Mouse (Mus musculus): ENCODE measurements around the gene Gpr33. TPM values are rescaled to one million over a fixed set of nuclear protein-coding genes. Genes with fewer than 3 reads are reported as not detected.

Gpr33 gene
- polyA plus RNA-seq, 1 experiment from 2014 or later = not detected

DNA sequence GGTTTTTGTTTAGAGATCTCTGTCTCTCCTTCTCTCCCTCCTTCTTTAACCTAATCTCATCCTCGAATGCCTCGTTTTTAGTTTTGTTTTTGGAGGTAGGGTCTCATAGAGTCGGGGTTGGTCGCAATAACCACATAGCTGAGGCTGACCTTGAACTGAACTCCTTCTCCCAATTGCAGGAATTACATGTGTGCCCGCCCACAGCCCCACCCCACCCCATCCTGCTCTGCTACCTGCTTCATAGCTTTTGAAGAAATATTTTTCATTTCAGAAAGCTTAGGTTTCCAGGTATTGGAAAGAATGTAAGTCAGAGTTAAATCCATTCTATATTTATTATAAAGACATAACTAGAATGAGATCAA lies 21.2 kb downstream of the Gpr33 start:
- no peak for DNase-seq (ENCODE audit: low spot score)
- Histone ChIP-seq H3K4me3 (peak overlapping the region; percentile 83), H3K4me1 (peaks cover 13% of the 10 kb centered on the region; the same call in 1 of the 2 replicates), H3K27me3 (replicated peaks; ENCODE audit: low read depth, poor library complexity, severe bottlenecking) (no peaks in the 10 kb centered on the region), H3K9me3 (no peaks in the 10 kb centered on the region), H3K36me3 (replicated peaks) (peaks cover 9% of the 10 kb centered on the region; the same call in 1 of the 2 replicates), H3K27ac (replicated peaks) (peak overlapping the region; percentile 90)
- WGBS = 42% methylated on average over 5 of the region's 5 CpGs

DNA sequence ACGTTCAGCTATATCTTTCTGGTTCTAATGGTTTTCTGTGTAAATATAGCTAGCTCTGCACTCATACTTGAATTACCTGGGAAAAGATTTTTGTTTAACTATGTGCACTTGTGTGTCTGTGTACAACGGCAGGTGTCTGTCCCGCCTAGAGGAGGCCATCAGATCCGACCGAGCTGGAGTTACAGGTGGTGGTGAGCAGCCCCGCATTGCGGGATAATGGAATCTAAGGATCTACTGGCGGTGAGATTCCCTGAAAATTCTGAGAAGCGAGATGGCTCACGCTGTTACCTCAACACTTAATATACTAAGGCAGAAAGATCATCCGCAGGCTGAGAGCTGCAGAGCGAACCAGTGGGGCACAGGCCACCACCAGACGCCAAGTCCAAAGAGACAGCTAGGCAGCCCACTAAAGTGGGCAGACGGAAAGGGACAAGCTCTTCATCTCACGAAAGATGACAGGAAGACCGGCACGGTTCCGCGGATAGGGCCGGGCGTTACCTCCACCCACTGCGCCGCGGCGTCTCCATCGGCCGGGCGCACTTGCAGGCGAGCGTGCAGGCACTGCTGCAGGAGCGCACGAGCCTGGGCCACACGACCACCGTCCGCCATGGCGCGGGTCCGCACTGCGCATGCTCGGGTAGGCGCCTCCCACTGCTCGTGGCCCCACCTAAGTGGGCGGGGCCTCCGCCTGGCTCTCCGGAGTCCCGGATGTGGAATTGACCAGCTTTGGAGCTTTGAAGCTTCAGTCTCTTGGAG lies 21.8 kb downstream of the Gpr33 start, which contains the start of gene Dtd2:
Dtd2 (minus strand) TSS at position 625 of the 756 bp plus-strand sequence.
- Histone ChIP-seq H3K4me3 (peak within 1 kb of the TSS; percentile 83), H3K4me1 (peaks cover 13% of the 10 kb centered on the region; the same call in 1 of the 2 replicates), H3K27ac (replicated peaks) (peak within 1 kb of the TSS; percentile 90), H3K27me3 (replicated peaks; ENCODE audit: low read depth, poor library complexity, severe bottlenecking) (no peaks in the 10 kb centered on the region), H3K36me3 (replicated peaks) (peaks cover 9% of the 10 kb centered on the region; the same call in 1 of the 2 replicates), H3K9me3 (no peaks in the 10 kb centered on the region)
- 3% methylated on average over 46 of the region's 46 CpGs for WGBS
- peak; percentile 96 for DNase-seq (ENCODE audit: low spot score)

DNA sequence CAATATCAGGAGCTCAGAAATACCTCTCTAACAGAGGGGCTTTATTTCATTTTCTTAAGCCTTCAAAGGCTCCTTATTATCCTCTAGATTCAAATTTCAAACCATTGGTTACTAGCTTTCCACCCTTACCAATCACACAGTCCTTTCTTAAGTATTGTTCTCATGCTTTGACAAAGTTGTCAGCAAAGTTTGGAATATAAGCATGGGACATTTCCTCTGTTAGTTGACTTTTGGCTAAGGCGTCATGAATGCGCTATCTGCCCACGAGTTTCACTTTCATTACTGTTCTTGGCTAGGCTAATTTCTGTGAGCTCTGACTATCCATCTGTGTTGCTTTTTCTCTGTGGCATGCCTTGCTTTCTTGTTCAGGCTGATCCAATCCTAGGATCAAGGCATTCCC lies 25.1 kb downstream of the Gpr33 start:
- H3K27ac ChIP-seq (replicated peaks) = no peak overlapping the region
- peaks cover 13% of the 10 kb centered on the region; the same call in 1 of the 2 replicates for H3K4me1 ChIP-seq
- no peaks in the 10 kb centered on the region for H3K9me3 ChIP-seq
- no peak for DNase-seq (ENCODE audit: low spot score)
- no peak overlapping the region for H3K4me3 ChIP-seq
- H3K36me3 ChIP-seq (replicated peaks) = peaks cover 29% of the 10 kb centered on the region
- WGBS = 95% methylated on average over 3 of the region's 3 CpGs
- H3K27me3 ChIP-seq (replicated peaks; ENCODE audit: low read depth, poor library complexity, severe bottlenecking) = no peaks in the 10 kb centered on the region

DNA sequence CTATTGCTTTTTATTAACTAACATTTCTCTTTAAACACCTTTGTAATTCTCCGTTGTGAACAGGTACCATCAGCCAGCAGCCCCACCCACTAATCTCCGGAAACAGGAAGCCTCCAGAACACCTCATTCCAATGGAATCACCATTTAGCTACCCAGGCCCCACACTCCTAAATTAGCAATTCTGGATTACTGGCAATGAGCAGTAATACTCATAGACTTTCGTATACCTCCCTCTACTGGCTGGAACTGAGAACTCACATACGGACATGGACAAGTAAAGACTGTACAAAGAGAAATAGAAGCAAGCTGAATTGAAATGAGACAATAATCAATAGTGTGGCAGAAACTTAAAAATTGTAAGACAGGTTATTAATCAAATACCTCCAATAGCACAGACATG lies 26.3 kb downstream of the Gpr33 start:
- H3K36me3 ChIP-seq (replicated peaks) = peaks cover 40% of the 10 kb centered on the region
- peaks cover 12% of the 10 kb centered on the region; the same call in 1 of the 2 replicates for H3K4me1 ChIP-seq
- WGBS = 36% methylated on average over 4 of the region's 4 CpGs
- H3K9me3 ChIP-seq = no peaks in the 10 kb centered on the region
- no peak overlapping the region for H3K27ac ChIP-seq (replicated peaks)
- H3K4me3 ChIP-seq = no peak overlapping the region
- no peaks in the 10 kb centered on the region for H3K27me3 ChIP-seq (replicated peaks; ENCODE audit: low read depth, poor library complexity, severe bottlenecking)
- peak; percentile 20 for DNase-seq (ENCODE audit: low spot score)

DNA sequence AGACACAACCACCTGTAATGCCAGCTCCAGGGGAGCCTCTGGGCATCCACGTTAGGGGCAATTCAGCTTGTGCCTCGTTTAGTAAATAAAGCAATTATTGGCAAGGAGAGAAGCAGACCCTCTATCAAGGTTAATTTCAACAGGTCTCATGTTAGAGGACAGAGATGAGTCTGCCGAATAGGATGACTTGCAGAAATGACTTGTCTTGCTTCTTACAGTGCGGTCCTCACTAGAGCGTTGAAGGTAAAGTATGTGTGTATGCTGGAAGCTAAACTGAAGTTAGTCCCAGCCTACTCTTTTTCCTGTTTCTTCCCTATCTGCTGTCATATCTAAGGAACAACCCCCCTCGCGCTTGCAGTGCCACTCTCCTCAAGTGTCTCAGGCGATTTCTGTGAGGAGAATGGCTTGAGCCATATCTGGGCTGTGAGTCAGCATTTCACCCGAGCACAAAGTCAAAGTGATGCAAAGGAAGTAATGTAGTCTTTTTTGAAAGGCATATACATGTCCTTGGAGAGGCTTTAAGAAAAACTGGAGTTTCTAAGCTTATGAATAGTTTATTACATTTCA lies 29.4 kb downstream of the Gpr33 start:
- 90% methylated on average over 9 of the region's 9 CpGs for WGBS
- Histone ChIP-seq H3K27ac (replicated peaks) (no peak overlapping the region), H3K4me1 (no peaks in the 10 kb centered on the region), H3K4me3 (no peak overlapping the region), H3K36me3 (replicated peaks) (peaks cover 56% of the 10 kb centered on the region), H3K9me3 (no peaks in the 10 kb centered on the region), H3K27me3 (replicated peaks; ENCODE audit: low read depth, poor library complexity, severe bottlenecking) (no peaks in the 10 kb centered on the region)
- DNase-seq (ENCODE audit: low spot score) = no peak

DNA sequence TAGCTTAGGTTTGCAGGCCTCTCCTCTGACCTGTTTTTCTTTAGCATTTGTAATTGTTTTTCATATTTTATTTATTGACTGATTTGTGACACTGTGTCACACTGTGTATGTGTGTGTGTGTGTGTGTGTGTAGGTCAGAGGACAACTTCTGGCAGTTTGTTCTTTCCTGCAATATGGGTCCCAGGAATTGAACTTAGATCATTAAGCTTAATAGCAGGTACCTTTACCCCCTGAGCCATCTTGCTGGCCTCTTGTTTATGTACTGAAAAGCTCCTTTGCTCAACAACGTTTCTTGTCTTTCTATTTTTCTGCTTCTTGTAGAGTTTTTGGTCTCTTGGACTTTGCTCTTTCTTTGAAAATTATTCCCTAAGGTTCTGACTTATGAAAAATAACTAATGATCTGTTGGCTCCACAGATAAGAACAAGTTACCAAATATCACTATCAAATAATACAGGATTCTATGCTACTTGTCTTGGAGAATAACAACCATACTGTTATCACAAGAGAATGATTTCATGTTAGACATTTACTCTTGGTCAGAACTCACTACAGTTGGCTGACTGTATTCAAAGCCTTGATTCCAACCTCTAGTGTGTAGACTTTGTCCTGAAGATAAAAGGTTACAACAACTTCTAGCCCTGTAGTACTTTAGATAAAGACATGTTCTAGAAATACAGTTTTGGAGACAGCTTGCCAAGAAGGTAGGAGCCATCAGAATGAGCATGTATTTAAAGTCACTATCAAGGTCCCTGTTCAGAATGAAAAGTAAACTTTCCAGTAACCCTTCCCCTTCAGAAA lies 31.9 kb downstream of the Gpr33 start:
- no peaks in the 10 kb centered on the region for H3K27me3 ChIP-seq (replicated peaks; ENCODE audit: low read depth, poor library complexity, severe bottlenecking)
- no peak overlapping the region for H3K27ac ChIP-seq (replicated peaks)
- WGBS = 85% methylated on average over 1 of the region's 1 CpGs
- no peaks in the 10 kb centered on the region for H3K4me1 ChIP-seq
- no peak overlapping the region for H3K4me3 ChIP-seq
- DNase-seq (ENCODE audit: low spot score) = no peak
- H3K9me3 ChIP-seq = no peaks in the 10 kb centered on the region
- H3K36me3 ChIP-seq (replicated peaks) = peaks cover 56% of the 10 kb centered on the region

DNA sequence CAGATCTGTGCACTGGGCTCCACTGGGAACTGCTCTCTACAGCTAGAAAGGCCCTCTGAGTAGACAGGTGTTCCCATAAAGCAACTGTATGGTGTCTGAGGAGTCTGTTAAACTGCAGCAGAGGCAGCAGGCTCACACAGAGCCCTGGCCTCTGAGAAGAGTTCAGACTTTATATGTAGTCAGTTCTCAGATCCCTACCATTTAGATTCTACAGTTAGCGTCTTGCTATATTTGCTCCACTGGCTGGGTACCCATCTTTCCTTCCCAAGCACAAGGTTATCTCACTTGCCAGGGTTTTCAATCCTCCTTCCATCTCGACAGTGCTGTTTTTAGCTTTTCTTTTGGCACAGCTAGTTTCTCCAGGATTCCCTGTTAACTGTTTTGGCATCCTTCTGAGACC lies 37.2 kb downstream of the Gpr33 start:
- no peak for DNase-seq (ENCODE audit: low spot score)
- 0 out of 2 replicates have a peak, but pooled peaks cover 3% of the 10 kb centered on the region for H3K4me1 ChIP-seq
- H3K27ac ChIP-seq (replicated peaks) = no peak overlapping the region
- H3K27me3 ChIP-seq (replicated peaks; ENCODE audit: low read depth, poor library complexity, severe bottlenecking) = no peaks in the 10 kb centered on the region
- WGBS = 92% methylated on average over 2 of the region's 2 CpGs
- H3K4me3 ChIP-seq = no peak overlapping the region
- H3K36me3 ChIP-seq (replicated peaks) = peaks cover 20% of the 10 kb centered on the region
- no peaks in the 10 kb centered on the region for H3K9me3 ChIP-seq

DNA sequence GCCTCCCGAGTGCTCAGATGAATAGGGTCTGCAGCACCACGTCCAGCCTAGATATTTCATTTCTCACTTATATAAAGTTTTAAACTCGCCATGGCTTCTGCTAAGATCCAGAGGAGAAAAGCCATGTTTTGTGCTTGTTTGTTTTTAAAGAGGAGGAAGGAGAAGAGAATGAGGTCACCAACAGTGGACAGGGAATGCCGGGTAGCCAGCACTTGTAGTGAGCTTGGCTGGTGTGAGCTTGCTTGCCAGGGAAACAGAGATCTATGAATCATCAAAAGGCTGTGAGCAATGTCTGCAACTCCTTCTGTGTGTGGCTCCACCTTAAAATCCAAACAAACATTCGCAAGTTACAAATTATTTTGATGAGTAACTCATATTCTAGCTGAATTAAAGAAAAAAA lies 39.3 kb downstream of the Gpr33 start:
- Histone ChIP-seq H3K4me1 (0 out of 2 replicates have a peak, but pooled peaks cover 3% of the 10 kb centered on the region), H3K36me3 (replicated peaks) (no peaks in the 10 kb centered on the region), H3K27me3 (replicated peaks; ENCODE audit: low read depth, poor library complexity, severe bottlenecking) (no peaks in the 10 kb centered on the region), H3K4me3 (no peak overlapping the region), H3K27ac (replicated peaks) (no peak overlapping the region), H3K9me3 (no peaks in the 10 kb centered on the region)
- 87% methylated on average over 5 of the region's 5 CpGs for WGBS
- no peak for DNase-seq (ENCODE audit: low spot score)

DNA sequence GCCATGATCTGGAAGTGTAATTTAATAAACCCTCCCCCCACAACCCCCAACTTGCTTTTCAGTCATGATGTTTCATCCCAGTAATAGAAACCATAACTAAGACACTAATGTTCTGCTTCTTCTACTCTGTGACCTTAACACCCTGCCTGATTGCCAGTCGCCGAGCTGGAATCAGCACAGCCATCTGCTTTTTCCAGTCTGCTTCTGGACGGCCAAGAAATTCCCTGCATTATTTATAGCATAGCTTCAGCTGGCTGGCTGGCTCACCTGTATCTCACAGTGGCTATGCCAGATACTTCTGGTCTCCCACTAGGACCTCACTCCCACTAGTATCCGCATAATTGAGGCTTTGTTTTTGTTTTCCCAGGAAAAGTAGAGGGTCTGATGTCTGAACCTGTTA lies 42.0 kb downstream of the Gpr33 start:
- no peaks in the 10 kb centered on the region for H3K36me3 ChIP-seq (replicated peaks)
- no peaks in the 10 kb centered on the region for H3K27me3 ChIP-seq (replicated peaks; ENCODE audit: low read depth, poor library complexity, severe bottlenecking)
- no peak overlapping the region for H3K4me3 ChIP-seq
- DNase-seq (ENCODE audit: low spot score) = no peak
- H3K27ac ChIP-seq (replicated peaks) = no peak overlapping the region
- 74% methylated on average over 4 of the region's 4 CpGs for WGBS
- H3K9me3 ChIP-seq = no peaks in the 10 kb centered on the region
- 0 out of 2 replicates have a peak, but pooled peaks cover 3% of the 10 kb centered on the region for H3K4me1 ChIP-seq

DNA sequence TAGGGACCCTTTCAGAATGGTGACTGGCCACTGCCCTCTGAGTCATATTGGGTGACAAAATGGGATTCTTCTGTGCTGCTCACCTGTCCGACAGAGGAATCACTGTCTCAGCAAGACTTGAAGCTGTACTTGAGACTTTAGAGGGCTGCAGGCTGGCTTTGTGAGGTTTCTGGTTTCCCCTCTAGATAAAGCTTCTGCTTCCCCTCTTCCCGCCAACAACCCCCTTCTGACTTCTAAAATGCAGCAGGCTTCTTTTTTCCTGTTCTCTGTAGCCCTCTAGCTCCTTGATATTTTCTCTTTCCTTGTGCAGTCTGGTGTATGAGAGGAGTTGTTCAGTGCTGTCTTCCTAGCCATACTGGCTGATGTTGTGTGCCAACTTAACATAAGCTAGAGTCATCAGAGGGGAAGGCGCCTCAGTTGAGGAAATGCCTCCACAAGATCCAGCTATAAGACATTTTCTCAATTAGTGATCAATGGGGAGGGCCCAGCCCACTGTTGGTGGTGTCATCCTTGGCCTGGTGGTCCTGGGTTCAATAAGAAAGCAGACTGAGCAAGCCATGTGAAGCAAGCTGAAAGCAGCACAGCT lies 42.6 kb downstream of the Gpr33 start:
- H3K9me3 ChIP-seq = no peaks in the 10 kb centered on the region
- no peaks in the 10 kb centered on the region for H3K36me3 ChIP-seq (replicated peaks)
- no peak for DNase-seq (ENCODE audit: low spot score)
- H3K27ac ChIP-seq (replicated peaks) = no peak overlapping the region
- H3K4me3 ChIP-seq = no peak overlapping the region
- 0 out of 2 replicates have a peak, but pooled peaks cover 3% of the 10 kb centered on the region for H3K4me1 ChIP-seq
- WGBS = 87% methylated on average over 3 of the region's 3 CpGs
- H3K27me3 ChIP-seq (replicated peaks; ENCODE audit: low read depth, poor library complexity, severe bottlenecking) = no peaks in the 10 kb centered on the region

DNA sequence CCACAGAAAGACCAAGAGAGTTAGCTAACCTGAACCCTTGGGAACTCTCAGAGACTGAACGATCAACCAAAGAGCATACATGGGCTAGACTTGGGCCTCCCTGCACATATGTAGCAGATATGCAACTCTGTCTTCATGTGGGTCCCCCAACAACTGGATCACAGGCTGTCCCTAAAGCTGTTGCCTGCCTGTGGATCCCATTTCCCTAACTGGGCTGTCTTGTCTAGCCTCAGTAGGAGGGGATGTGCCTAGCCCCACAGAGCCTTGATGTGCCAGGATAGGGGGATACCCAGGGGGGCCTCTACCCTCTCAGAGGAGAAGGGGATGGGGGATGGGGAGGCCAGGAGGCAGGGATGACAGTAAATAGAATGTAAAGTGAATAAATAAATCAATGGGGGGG lies 44.2 kb downstream of the Gpr33 start:
- H3K36me3 ChIP-seq (replicated peaks) = no peaks in the 10 kb centered on the region
- no peaks in the 10 kb centered on the region for H3K9me3 ChIP-seq
- H3K27ac ChIP-seq (replicated peaks) = no peak overlapping the region
- 0 out of 2 replicates have a peak, but pooled peaks cover 3% of the 10 kb centered on the region for H3K4me1 ChIP-seq
- H3K4me3 ChIP-seq = no peak overlapping the region
- no peaks in the 10 kb centered on the region for H3K27me3 ChIP-seq (replicated peaks; ENCODE audit: low read depth, poor library complexity, severe bottlenecking)
- WGBS = 88% methylated on average over 1 of the region's 1 CpGs
- DNase-seq (ENCODE audit: low spot score) = no peak

DNA sequence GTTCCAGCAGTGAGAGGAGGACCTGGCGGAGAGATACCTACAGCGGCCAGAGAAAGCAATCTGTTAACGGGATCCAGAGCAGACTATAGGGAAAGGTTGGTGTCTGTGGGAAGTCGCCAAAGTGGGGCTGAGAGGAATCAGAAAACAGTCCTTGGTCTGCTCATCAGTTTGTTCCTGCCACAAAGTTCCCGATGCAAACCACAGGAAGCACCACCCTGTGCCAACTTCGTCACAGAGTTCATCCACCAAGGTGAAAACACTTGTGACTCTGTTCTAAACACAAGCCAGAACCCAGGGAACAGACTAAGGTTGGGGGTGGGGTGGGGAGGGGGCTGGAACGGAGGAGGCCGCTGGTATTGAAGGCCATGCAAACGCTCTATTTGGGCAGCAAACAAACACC lies 51.3 kb downstream of the Gpr33 start:
- Histone ChIP-seq H3K4me1 (no peaks in the 10 kb centered on the region), H3K4me3 (no peak overlapping the region), H3K9me3 (no peaks in the 10 kb centered on the region; the same call in 1 of the 2 replicates), H3K36me3 (replicated peaks) (no peaks in the 10 kb centered on the region), H3K27ac (replicated peaks) (no peak overlapping the region), H3K27me3 (replicated peaks; ENCODE audit: low read depth, poor library complexity, severe bottlenecking) (no peaks in the 10 kb centered on the region)
- DNase-seq (ENCODE audit: low spot score) = no peak
- WGBS = 75% methylated on average over 9 of the region's 9 CpGs
